In genomic region chr2:119603909-119604308, GRCm38 (mm10) we compare ENCODE assay signal across 22 mouse cellular contexts. TPM values are rescaled to one million over a fixed set of nuclear protein-coding genes. Genes with fewer than 3 reads are reported as not detected.
DNase-seq lines count a peak whose midpoint lies in the region; ATAC-seq and TF ChIP-seq lines count a peak whose summit lies in the region.
"Had no signal": no experiment of that assay in that cellular context is flagged by ENCODE, and none has a peak within 500 bp of the region (broad histone marks: within the 10 kb centered on the region; RNA-seq: fewer than 3 reads in every experiment).

No protein-coding gene starts in this region.

- peak overlapping the region; percentile 26 for H3K4me3 ChIP-seq in erythroblast, embryonic 14.5 days (replicated peaks)
- no peak overlapping the region for H3K4me3 ChIP-seq in liver, embryonic 11.5 days (ENCODE audit: low read depth, low read length)
- no peak overlapping the region for H3K4me3 ChIP-seq in liver, embryonic 15.5 days (replicated peaks)
- no peak overlapping the region for H3K4me3 ChIP-seq in stomach, postnatal 0 days (ENCODE audit: low read depth, low read length)
- no peak overlapping the region for H3K4me3 ChIP-seq in forebrain, embryonic 16.5 days (replicated peaks; ENCODE audit: low read length)
- H3K4me3 ChIP-seq: embryonic facial prominence, embryonic 13.5 days; forebrain, embryonic 10.5 days; heart, embryonic 15.5 days; hindbrain, embryonic 15.5 days had no signal

- H3K4me1 ChIP-seq in erythroblast, embryonic 14.5 days (ENCODE audit: control insufficient read depth): peaks cover 82% of the 10 kb centered on the region
- H3K4me1 ChIP-seq in liver, embryonic 11.5 days (replicated peaks; ENCODE audit: control insufficient read depth, insufficient read depth, low read length): peaks cover 39% of the 10 kb centered on the region
- H3K4me1 ChIP-seq in liver, embryonic 15.5 days (replicated peaks): peaks cover 67% of the 10 kb centered on the region
- H3K4me1 ChIP-seq in stomach, postnatal 0 days (replicated peaks; ENCODE audit: control insufficient read depth, insufficient read depth): no peaks in the 10 kb centered on the region
- peaks cover 12% of the 10 kb centered on the region for H3K4me1 ChIP-seq in forebrain, embryonic 16.5 days (replicated peaks; ENCODE audit: control insufficient read depth, insufficient read depth, low read length)
- H3K4me1 ChIP-seq: embryonic facial prominence, embryonic 13.5 days; forebrain, embryonic 10.5 days had no signal

- H3K36me3 ChIP-seq in erythroblast, embryonic 14.5 days (ENCODE audit: control insufficient read depth): peaks cover 96% of the 10 kb centered on the region
- H3K36me3 ChIP-seq in liver, embryonic 11.5 days (ENCODE audit: control insufficient read depth, insufficient read depth, low read length): peaks cover 37% of the 10 kb centered on the region
- peaks cover 85% of the 10 kb centered on the region for H3K36me3 ChIP-seq in liver, embryonic 15.5 days (replicated peaks)
- peaks cover 6% of the 10 kb centered on the region for H3K36me3 ChIP-seq in stomach, postnatal 0 days (ENCODE audit: control insufficient read depth, insufficient read depth, low read length)
- peaks cover 8% of the 10 kb centered on the region for H3K36me3 ChIP-seq in forebrain, embryonic 16.5 days (ENCODE audit: control insufficient read depth, insufficient read depth)

- peak overlapping the region; percentile 73; the same call in 1 of the 2 replicates for H3K27ac ChIP-seq in liver, embryonic 11.5 days (ENCODE audit: low read depth, low read length)
- H3K27ac ChIP-seq in liver, embryonic 15.5 days (replicated peaks): peak overlapping the region; percentile 97
- no peak overlapping the region for H3K27ac ChIP-seq in stomach, postnatal 0 days (replicated peaks)
- H3K27ac ChIP-seq in forebrain, embryonic 16.5 days (ENCODE audit: low read length): no peak overlapping the region
- H3K27ac ChIP-seq: embryonic facial prominence, embryonic 13.5 days; forebrain, embryonic 10.5 days; heart, embryonic 15.5 days; hindbrain, embryonic 15.5 days had no signal

- TF ChIP-seq EP300 in stomach, postnatal 0 days (optimal IDR thresholded peaks at IDR 0.05): no peak

- ATAC-seq in erythroblast, adult 5-6 weeks (replicated peaks; ENCODE audit: low FRiP score, poor library complexity, severe bottlenecking): no peak
- ATAC-seq in liver, embryonic 11.5 days (replicated peaks; ENCODE audit: low FRiP score): peak; percentile 44; the same call in 1 of the 2 replicates
- ATAC-seq in liver, embryonic 15.5 days (ENCODE audit: insufficient read depth): peak; percentile 8; the same call in 1 of the 2 replicates
- peak; percentile 44; the same call in 1 of the 2 replicates for ATAC-seq in stomach, postnatal 0 days (ENCODE audit: low FRiP score, low TSS enrichment)
- no peak for ATAC-seq in forebrain, embryonic 16.5 days
- ATAC-seq: CD4-positive, CD25-positive, alpha-beta regulatory T cell, adult 4 months; forebrain, embryonic 14.5 days had no signal

- peaks cover under 1% of the 10 kb centered on the region; the same call in 1 of the 2 replicates for H3K9me3 ChIP-seq in erythroblast, embryonic 14.5 days (ENCODE audit: control insufficient read depth, low read length)
- H3K9me3 ChIP-seq in liver, embryonic 11.5 days (ENCODE audit: control insufficient read depth, low read length): no peaks in the 10 kb centered on the region
- no peaks in the 10 kb centered on the region for H3K9me3 ChIP-seq in liver, embryonic 15.5 days (replicated peaks)
- no peaks in the 10 kb centered on the region for H3K9me3 ChIP-seq in stomach, postnatal 0 days (ENCODE audit: control insufficient read depth, low read length)
- H3K9me3 ChIP-seq in forebrain, embryonic 16.5 days (ENCODE audit: control insufficient read depth, low read length): no peaks in the 10 kb centered on the region
- H3K9me3 ChIP-seq: embryonic facial prominence, embryonic 13.5 days; forebrain, embryonic 10.5 days; G1E; heart, embryonic 15.5 days; hindbrain, embryonic 15.5 days had no signal

- H3K27me3 ChIP-seq in erythroblast, embryonic 14.5 days (ENCODE audit: control insufficient read depth): no peaks in the 10 kb centered on the region
- H3K27me3 ChIP-seq in liver, embryonic 11.5 days (replicated peaks; ENCODE audit: control insufficient read depth, insufficient read depth, low read length): no peaks in the 10 kb centered on the region
- H3K27me3 ChIP-seq in liver, embryonic 15.5 days: no peaks in the 10 kb centered on the region
- no peaks in the 10 kb centered on the region for H3K27me3 ChIP-seq in stomach, postnatal 0 days (ENCODE audit: control insufficient read depth, insufficient read depth, low read length)
- no peaks in the 10 kb centered on the region for H3K27me3 ChIP-seq in forebrain, embryonic 16.5 days (replicated peaks; ENCODE audit: control insufficient read depth, insufficient read depth, low read length)
- H3K27me3 ChIP-seq: embryonic facial prominence, embryonic 13.5 days; heart, embryonic 15.5 days; hindbrain, embryonic 15.5 days had no signal

- no peak for DNase-seq in liver, embryonic 11.5 days (ENCODE audit: low spot score)
- no peak for DNase-seq in stomach, postnatal 0 days (ENCODE audit: low spot score)
- no peak for DNase-seq in lung, postnatal 14 days
- DNase-seq: adrenal gland, postnatal 14 days; B cell, adult 2 months; cerebellum, adult 11-12 months; cerebellum, adult 9-11 months; cerebellum, postnatal 36 days; gastrocnemius, postnatal 36 days; heart, adult 18-20 months had no signal

- H3K4me2 ChIP-seq in liver, embryonic 11.5 days: peak overlapping the region; percentile 44
- peak overlapping the region; percentile 50 for H3K4me2 ChIP-seq in liver, embryonic 15.5 days
- H3K4me2 ChIP-seq in stomach, postnatal 0 days (replicated peaks; ENCODE audit: low read depth): no peak overlapping the region
- no peak overlapping the region for H3K4me2 ChIP-seq in forebrain, embryonic 16.5 days (ENCODE audit: low read length)
- H3K4me2 ChIP-seq: embryonic facial prominence, embryonic 13.5 days; heart, embryonic 11.5 days; heart, embryonic 15.5 days; hindbrain, embryonic 15.5 days had no signal

- TF ChIP-seq CTCF in stomach, postnatal 0 days (IDR thresholded peaks at IDR 0.05; ENCODE audit: low read depth): no peak

- 34% methylated on average over 2 of the region's 2 CpGs for WGBS in liver, embryonic 11.5 days
- WGBS in liver, embryonic 15.5 days (ENCODE audit: insufficient replicate concordance): 27% methylated on average over 2 of the region's 2 CpGs
- 48% methylated on average over 2 of the region's 2 CpGs for WGBS in stomach, postnatal 0 days
- whole genome bisulfite sequencing in forebrain, embryonic 16.5 days: 90% methylated on average over 2 of the region's 2 CpGs

- no peak overlapping the region for H3K9ac ChIP-seq in liver, embryonic 11.5 days (ENCODE audit: low read depth, low read length)
- no peak overlapping the region for H3K9ac ChIP-seq in liver, embryonic 15.5 days
- H3K9ac ChIP-seq in stomach, postnatal 0 days (ENCODE audit: low read length): no peak overlapping the region
- H3K9ac ChIP-seq in forebrain, embryonic 16.5 days (replicated peaks; ENCODE audit: low read depth, low read length): no peak overlapping the region
- H3K9ac ChIP-seq: embryonic facial prominence, embryonic 13.5 days; heart, embryonic 15.5 days; hindbrain, embryonic 15.5 days had no signal

RNA-seq across cellular contexts. Expression of gene Nusap1, which starts 14.2 kb away (rescaled TPM):
- polyA plus RNA-seq in erythroblast, embryonic 14.5 days (2012): 1.8 and 1.9 TPM in 2 replicates
- 111 and 117 TPM in 2 replicates for total RNA-seq in erythroblast, adult 5-6 weeks (2015; ENCODE audit: low replicate concordance)
- total RNA-seq in erythroblast, adult 5-6 weeks (2017; ENCODE audit: low replicate concordance): 137 and 150 TPM in 2 replicates
- polyA plus RNA-seq in liver, embryonic 11.5 days (2014; fragmentation: Nextera tagmentation; extraction: Ambion mirVana): 76.5 and 88.3 TPM in 2 replicates
- polyA plus RNA-seq in liver, embryonic 15.5 days (2015; fragmentation: Nextera tagmentation; extraction: Ambion mirVana): 88.1 and 94.0 TPM in 2 replicates
- 17.6 and 23.7 TPM in 2 replicates for polyA plus RNA-seq in stomach, postnatal 0 days (2015; fragmentation: Nextera tagmentation; extraction: Ambion mirVana)
- polyA plus RNA-seq in forebrain, embryonic 16.5 days (2015; fragmentation: Nextera tagmentation; extraction: Ambion mirVana): 29.6 and 35.9 TPM in 2 replicates

RNA-seq across cellular contexts. Expression of gene Oip5, which starts 14.4 kb away (rescaled TPM):
- 3.6 and 6.2 TPM in 2 replicates for polyA plus RNA-seq in erythroblast, embryonic 14.5 days (2012)
- 32.4 and 64.9 TPM in 2 replicates for total RNA-seq in erythroblast, adult 5-6 weeks (2015; ENCODE audit: low replicate concordance)
- 62.0 and 66.3 TPM in 2 replicates for total RNA-seq in erythroblast, adult 5-6 weeks (2017; ENCODE audit: low replicate concordance)
- 42.0 and 47.7 TPM in 2 replicates for polyA plus RNA-seq in liver, embryonic 11.5 days (2014; fragmentation: Nextera tagmentation; extraction: Ambion mirVana)
- polyA plus RNA-seq in liver, embryonic 15.5 days (2015; fragmentation: Nextera tagmentation; extraction: Ambion mirVana): 34.7 and 37.0 TPM in 2 replicates
- 8.5 and 9.3 TPM in 2 replicates for polyA plus RNA-seq in stomach, postnatal 0 days (2015; fragmentation: Nextera tagmentation; extraction: Ambion mirVana)
- 10.3 and 12.0 TPM in 2 replicates for polyA plus RNA-seq in forebrain, embryonic 16.5 days (2015; fragmentation: Nextera tagmentation; extraction: Ambion mirVana)

RNA-seq across cellular contexts. Expression of gene Chp1, which starts 56.4 kb away (rescaled TPM):
- polyA plus RNA-seq in erythroblast, embryonic 14.5 days (2012): 2.0 and 2.3 TPM in 2 replicates
- 84.4 and 108 TPM in 2 replicates for total RNA-seq in erythroblast, adult 5-6 weeks (2015; ENCODE audit: low replicate concordance)
- total RNA-seq in erythroblast, adult 5-6 weeks (2017; ENCODE audit: low replicate concordance): 111 and 170 TPM in 2 replicates
- polyA plus RNA-seq in liver, embryonic 11.5 days (2014; fragmentation: Nextera tagmentation; extraction: Ambion mirVana): 40.1 and 42.2 TPM in 2 replicates
- 56.1 and 62.6 TPM in 2 replicates for polyA plus RNA-seq in liver, embryonic 15.5 days (2015; fragmentation: Nextera tagmentation; extraction: Ambion mirVana)
- 127 and 134 TPM in 2 replicates for polyA plus RNA-seq in stomach, postnatal 0 days (2015; fragmentation: Nextera tagmentation; extraction: Ambion mirVana)
- polyA plus RNA-seq in forebrain, embryonic 16.5 days (2015; fragmentation: Nextera tagmentation; extraction: Ambion mirVana): 78.6 and 78.8 TPM in 2 replicates

RNA-seq across cellular contexts. Expression of gene Exd1, which starts 56.5 kb away (rescaled TPM):
- polyA plus RNA-seq in erythroblast, embryonic 14.5 days (2012): not detected in 2 replicates
- not detected in 2 replicates for total RNA-seq in erythroblast, adult 5-6 weeks (2015; ENCODE audit: low replicate concordance)
- total RNA-seq in erythroblast, adult 5-6 weeks (2017; ENCODE audit: low replicate concordance): not detected in 2 replicates
- 0.25 and 0.29 TPM in 2 replicates for polyA plus RNA-seq in liver, embryonic 11.5 days (2014; fragmentation: Nextera tagmentation; extraction: Ambion mirVana)
- polyA plus RNA-seq in liver, embryonic 15.5 days (2015; fragmentation: Nextera tagmentation; extraction: Ambion mirVana): 0.08 and 0.15 TPM in 2 replicates
- 0.16 and 0.35 TPM in 2 replicates for polyA plus RNA-seq in stomach, postnatal 0 days (2015; fragmentation: Nextera tagmentation; extraction: Ambion mirVana)
- polyA plus RNA-seq in forebrain, embryonic 16.5 days (2015; fragmentation: Nextera tagmentation; extraction: Ambion mirVana): 1.1 and 1.6 TPM in 2 replicates

RNA-seq across cellular contexts. Expression of gene Ndufaf1, which starts 58.7 kb away (rescaled TPM):
- 0.16 and 0.62 TPM in 2 replicates for polyA plus RNA-seq in erythroblast, embryonic 14.5 days (2012)
- 13.4 and 20.8 TPM in 2 replicates for total RNA-seq in erythroblast, adult 5-6 weeks (2015; ENCODE audit: low replicate concordance)
- 3.3 and 7.3 TPM in 2 replicates for total RNA-seq in erythroblast, adult 5-6 weeks (2017; ENCODE audit: low replicate concordance)
- 64.6 and 66.9 TPM in 2 replicates for polyA plus RNA-seq in liver, embryonic 11.5 days (2014; fragmentation: Nextera tagmentation; extraction: Ambion mirVana)
- polyA plus RNA-seq in liver, embryonic 15.5 days (2015; fragmentation: Nextera tagmentation; extraction: Ambion mirVana): 30.8 and 30.9 TPM in 2 replicates
- 28.0 and 28.6 TPM in 2 replicates for polyA plus RNA-seq in stomach, postnatal 0 days (2015; fragmentation: Nextera tagmentation; extraction: Ambion mirVana)
- 36.7 and 41.1 TPM in 2 replicates for polyA plus RNA-seq in forebrain, embryonic 16.5 days (2015; fragmentation: Nextera tagmentation; extraction: Ambion mirVana)

Comparison
In these comparisons a context has a peak if more than half of its experiments do, and no peak if none do; other contexts are left out.
1. ATAC-seq: peak in liver, embryonic 11.5 days (single experiment), liver, embryonic 15.5 days (single experiment) and stomach, postnatal 0 days (single experiment); none in erythroblast, adult 5-6 weeks (single experiment) and forebrain, embryonic 16.5 days (single experiment).
2. H3K27ac ChIP-seq: peak in liver, embryonic 11.5 days (single experiment) and liver, embryonic 15.5 days (single experiment); none in stomach, postnatal 0 days (single experiment) and forebrain, embryonic 16.5 days (single experiment).
3. H3K4me2 ChIP-seq: peak in liver, embryonic 11.5 days (single experiment) and liver, embryonic 15.5 days (single experiment); none in stomach, postnatal 0 days (single experiment) and forebrain, embryonic 16.5 days (single experiment).
4. RNA of gene Chp1, which starts 56.4 kb away (polyA plus RNA-seq): 127 to 134 TPM in stomach, postnatal 0 days, 78.6 to 78.8 TPM in forebrain, embryonic 16.5 days, 56.1 to 62.6 TPM in liver, embryonic 15.5 days and 40.1 to 42.2 TPM in liver, embryonic 11.5 days; 2.0 to 2.3 TPM in erythroblast, embryonic 14.5 days; every median in the first group is over 10 times any median in the second.